Mouse (Mus musculus): Measurements from ENCODE around the gene Zbtb40. TPM values are rescaled to one million over a fixed set of nuclear protein-coding genes. Genes with fewer than 3 reads are reported as not detected.

The Zbtb40 gene
- total RNA-seq, 2 experiments from 2014 or later = 14.6 to 15.2 TPM

GRCm38 (mm10) chr4:136942761-136943160 is 105.8 kb downstream of the Zbtb40 start:
- DNase-seq (ENCODE audit: low spot score in 2 of 2) = no peak

- no peak for DNase-seq (ENCODE audit: low spot score in 2 of 2)
Observed at GRCm38 (mm10) chr4:136937935-136938334, 110.7 kb downstream of the Zbtb40 start.

DNA sequence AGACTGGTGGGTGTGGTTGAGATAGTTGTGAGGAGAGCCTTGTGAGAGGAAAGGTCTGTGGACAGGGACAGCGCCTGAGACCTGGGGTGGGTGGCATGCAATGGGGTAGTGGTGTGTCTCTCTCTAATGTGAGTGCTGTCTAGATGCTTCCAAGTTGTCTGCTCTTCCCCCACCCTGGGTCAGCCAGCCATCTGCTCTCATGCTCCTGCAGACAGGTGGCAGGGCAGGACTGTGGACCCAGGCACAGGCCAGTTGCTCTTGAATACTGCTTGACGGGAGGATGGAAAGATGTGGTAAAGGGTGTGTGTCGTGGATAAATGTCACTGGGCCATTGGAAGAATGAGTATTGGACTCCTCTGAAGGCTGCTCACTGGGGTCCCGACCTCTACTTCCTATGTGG is 111.3 kb downstream of the Zbtb40 start:
- no peak for DNase-seq (ENCODE audit: low spot score in 2 of 2)

GRCm38 (mm10) chr4:136934746-136935613 is 113.6 kb downstream of the Zbtb40 start:
- DNase-seq (ENCODE audit: low spot score in 2 of 2) = no peak

DNA sequence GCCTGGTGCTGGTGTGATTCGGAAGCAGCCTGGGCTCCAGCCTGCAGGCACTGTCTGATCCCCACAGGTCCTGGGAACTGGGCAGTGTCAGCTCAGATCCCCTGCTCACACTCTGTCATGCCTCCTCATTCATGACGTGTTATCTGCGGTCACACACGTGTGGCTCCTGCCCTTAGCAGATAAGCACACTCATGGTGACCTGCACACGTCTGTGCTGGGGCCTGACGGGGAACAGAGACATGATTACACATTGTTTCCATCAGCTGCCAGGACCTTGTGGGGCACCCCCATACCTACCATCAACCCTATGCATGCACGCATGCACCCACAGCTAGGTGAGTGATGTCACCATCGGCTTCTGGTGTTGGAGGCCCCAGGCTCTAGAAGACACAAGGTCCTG is 118.1 kb downstream of the Zbtb40 start:
- DNase-seq (ENCODE audit: low spot score in 2 of 2) = no peak

Other genes starting within 250 kb of the Zbtb40 start
- gene Ephb2, start 212.8 kb downstream of the Zbtb40 start, total RNA-seq (2021) = 10 to 100 TPM; 16.9 to 22.8 TPM
- 100 to 1,000 TPM in 1 of 2 experiments, 10 to 100 TPM in 1; 69.3 to 122 TPM for gene C1qb, start 162.6 kb downstream of the Zbtb40 start, total RNA-seq (2021)
- 10 to 100 TPM; 53.3 to 99.1 TPM for gene C1qc, start 155.7 kb downstream of the Zbtb40 start, total RNA-seq (2021)
- gene C1qa, start 150.0 kb downstream of the Zbtb40 start, total RNA-seq (2021) = 100 to 1,000 TPM in 1 of 2 experiments, 10 to 100 TPM in 1; 75.0 to 120 TPM
- gene Epha8, start 92.0 kb downstream of the Zbtb40 start, total RNA-seq (2021) = under 1 TPM; 0.10 to 0.22 TPM
- 10 to 100 TPM; 45.5 to 79.4 TPM for gene Wnt4, start 228.7 kb upstream of the Zbtb40 start, total RNA-seq (2021)